Mouse (Mus musculus) small intestine, adult 2 months (tissue): ENCODE data around the gene Xbp1.

Experiments used
- CTCF ChIP-seq: fragments of 200-500 bp; IDR thresholded peaks from 2 replicates; pipeline ENCODE4 v1.5.1; 2012; ENCODE audit warnings: low read depth, mild to moderate bottlenecking, control low read depth, inconsistent platforms, low read length, moderate library complexity, mixed read lengths; ENCODE audit not compliant: insufficient replicate concordance, insufficient read length; ENCODE audit errors: extremely low read depth
- POLR2A ChIP-seq: fragments of 200-500 bp; IDR thresholded peaks from 2 replicates; pipeline ENCODE4 v1.6.1; 2012; ENCODE audit warnings: low read depth, mild to moderate bottlenecking, control low read depth, inconsistent platforms, low read length, moderate library complexity

GRCm38 (mm10) chr11:5567654-5568053, 47.2 kb downstream of the Xbp1 start:
- no peak for TF ChIP-seq CTCF
- TF ChIP-seq POLR2A: no peak
